ENCODE assay signal across 8 mouse cellular contexts in genomic region chr5:5265861-5266786, GRCm38 (mm10).
DNase-seq lines count a peak whose midpoint lies in the region; ATAC-seq and TF ChIP-seq lines count a peak whose summit lies in the region.
"Had no signal": no experiment of that assay in that cellular context is flagged by ENCODE, and none has a peak within 500 bp of the region (broad histone marks: within the 10 kb centered on the region; RNA-seq: fewer than 3 reads in every experiment).

No protein-coding gene starts in this region.

- H3K36me3 ChIP-seq in MEL (ENCODE audit: control insufficient read depth in 1 of 2, insufficient read depth in 2 of 2, low read length in 2 of 2), result no peaks in the 10 kb centered on the region
- H3K36me3 ChIP-seq in heart, embryonic 12.5 days, result no peaks in the 10 kb centered on the region
- H3K36me3 ChIP-seq in liver, embryonic 16.5 days (ENCODE audit: control insufficient read depth, insufficient read depth), result no peaks in the 10 kb centered on the region
- H3K36me3 ChIP-seq: lung, embryonic 15.5 days had no signal

- H3K27me3 ChIP-seq in MEL (ENCODE audit: control insufficient read depth in 1 of 2, insufficient read depth in 2 of 2, low read length in 2 of 2), result no peaks in the 10 kb centered on the region
- no peaks in the 10 kb centered on the region for H3K27me3 ChIP-seq in heart, embryonic 12.5 days (replicated peaks)
- no peaks in the 10 kb centered on the region for H3K27me3 ChIP-seq in liver, embryonic 16.5 days (ENCODE audit: control insufficient read depth, insufficient read depth, low read depth, low read length)
- H3K27me3 ChIP-seq: lung, embryonic 15.5 days had no signal

- no peak for ATAC-seq in heart, embryonic 12.5 days (ENCODE audit: insufficient number of reproducible peaks, low FRiP score)
- ATAC-seq in liver, embryonic 16.5 days (ENCODE audit: low read depth), result peak; percentile 53; the same call in 1 of the 2 replicates
- 0 out of 2 replicates have a peak, but pooled peaks have one; percentile 51 for ATAC-seq in neutrophil, adult 5-6 weeks (ENCODE audit: extremely low read depth, insufficient number of reproducible peaks, low FRiP score, poor library complexity, severe bottlenecking)

- no peaks in the 10 kb centered on the region for H3K79me2 ChIP-seq in MEL (ENCODE audit: control insufficient read depth, insufficient read depth, low read length, poor library complexity)

- no peak overlapping the region for H3K27ac ChIP-seq in MEL (ENCODE audit: control insufficient read depth, low read depth, low read length)
- peak overlapping the region; percentile 30; the same call in 1 of the 2 replicates for H3K27ac ChIP-seq in heart, embryonic 12.5 days (ENCODE audit: poor library complexity, severe bottlenecking)
- no peak overlapping the region for H3K27ac ChIP-seq in liver, embryonic 16.5 days (ENCODE audit: low read length)
- H3K27ac ChIP-seq: lung, embryonic 15.5 days had no signal

- H3K9ac ChIP-seq in MEL (ENCODE audit: control insufficient read depth, low read depth, low read length, poor library complexity, severe bottlenecking), result no peak overlapping the region
- no peak overlapping the region for H3K9ac ChIP-seq in heart, embryonic 12.5 days
- no peak overlapping the region for H3K9ac ChIP-seq in liver, embryonic 16.5 days (ENCODE audit: low read depth, low read length)
- H3K9ac ChIP-seq: lung, embryonic 15.5 days had no signal

- DNase-seq in MEL (ENCODE audit: low read depth, low spot score), result peak; percentile 10
- DNase-seq in adrenal gland, adult 2 months, result peak; percentile 65
- DNase-seq in embryo, embryonic 11.5 days (ENCODE audit: low read depth, low spot score), result peak; percentile 20
- DNase-seq in kidney, postnatal 10 days, result peak; percentile 68

- TF ChIP-seq CTCF in MEL (IDR thresholded peaks at IDR 0.05 in 2 of 3, conservative IDR thresholded peaks at IDR 0.05 in 1 of 3; ENCODE audit: control insufficient read depth in 1 of 3, insufficient read depth in 1 of 3, low read depth in 2 of 3, low read length in 3 of 3, poor library complexity in 1 of 3, severe bottlenecking in 1 of 3), result peak in 2 of 3 experiments; percentile 35 to 36; a peak in 4 of 6 replicates

- TF ChIP-seq RAD21 in MEL (IDR thresholded peaks at IDR 0.05; ENCODE audit: low read depth, low read length), result no peak

- H3K9me3 ChIP-seq in MEL (replicated peaks; ENCODE audit: insufficient read depth, low read length), result no peaks in the 10 kb centered on the region
- no peaks in the 10 kb centered on the region for H3K9me3 ChIP-seq in heart, embryonic 12.5 days (replicated peaks)
- no peaks in the 10 kb centered on the region for H3K9me3 ChIP-seq in liver, embryonic 16.5 days (replicated peaks; ENCODE audit: control insufficient read depth, low read length)
- H3K9me3 ChIP-seq: lung, embryonic 15.5 days had no signal

- H3K4me2 ChIP-seq in heart, embryonic 12.5 days, result peak overlapping the region; percentile 52
- no peak overlapping the region for H3K4me2 ChIP-seq in liver, embryonic 16.5 days (ENCODE audit: low read depth, low read length)
- H3K4me2 ChIP-seq: lung, embryonic 15.5 days had no signal

- H3K4me1 ChIP-seq in MEL (ENCODE audit: control insufficient read depth in 1 of 2, insufficient read depth in 2 of 2, low read length in 2 of 2), result no peaks in the 10 kb centered on the region
- H3K4me1 ChIP-seq in heart, embryonic 12.5 days (replicated peaks), result peaks cover 31% of the 10 kb centered on the region
- H3K4me1 ChIP-seq in liver, embryonic 16.5 days (ENCODE audit: control insufficient read depth, low read depth, low read length), result no peaks in the 10 kb centered on the region

- no peak for TF ChIP-seq EP300 in MEL (IDR thresholded peaks at IDR 0.05; ENCODE audit: low read depth in 1 of 2, low read length in 2 of 2)

- no peak for TF ChIP-seq POLR2A in MEL (IDR thresholded peaks at IDR 0.05; ENCODE audit: control insufficient read depth in 1 of 2, insufficient read depth in 1 of 2, low read depth in 1 of 2, low read length in 2 of 2, poor library complexity in 1 of 2)

- no peak overlapping the region for H3K4me3 ChIP-seq in MEL (ENCODE audit: control insufficient read depth in 1 of 2, insufficient read depth in 1 of 2, low read depth in 2 of 2, low read length in 2 of 2)
- no peak overlapping the region for H3K4me3 ChIP-seq in heart, embryonic 12.5 days
- H3K4me3 ChIP-seq in liver, embryonic 16.5 days (ENCODE audit: low read depth, low read length), result no peak overlapping the region
- H3K4me3 ChIP-seq: lung, embryonic 15.5 days had no signal

- WGBS in heart, embryonic 12.5 days, result 44% methylated on average over 10 of the region's 10 CpGs
- WGBS in liver, embryonic 16.5 days (ENCODE audit: insufficient replicate concordance), result 46% methylated on average over 10 of the region's 10 CpGs

TF ChIP-seq in MEL, 35 proteins besides CTCF, POLR2A, EP300 and RAD21:
- TF ChIP-seq NELFE (IDR thresholded peaks at IDR 0.05; ENCODE audit: low read depth, low read length), result no peak
- TF ChIP-seq TBP (IDR thresholded peaks at IDR 0.05; ENCODE audit: low read depth, low read length), result no peak
- no peak for TF ChIP-seq USF2 (IDR thresholded peaks at IDR 0.05; ENCODE audit: borderline replicate concordance in 1 of 2, insufficient read depth in 1 of 2, low read depth in 1 of 2, low read length in 2 of 2)
- TF ChIP-seq SMC3 (IDR thresholded peaks at IDR 0.05; ENCODE audit: low read depth, low read length), result no peak
- no peak for TF ChIP-seq MAZ (IDR thresholded peaks at IDR 0.05; ENCODE audit: low read depth, low read length)
- no peak for TF ChIP-seq SIN3A (IDR thresholded peaks at IDR 0.05; ENCODE audit: low read length)
- TF ChIP-seq E2F4 (IDR thresholded peaks at IDR 0.05; ENCODE audit: borderline replicate concordance, low read depth, low read length), result no peak
- TF ChIP-seq POLR2AphosphoS2 (IDR thresholded peaks at IDR 0.05; ENCODE audit: low read length), result no peak
- TF ChIP-seq JUND (IDR thresholded peaks at IDR 0.05; ENCODE audit: low read depth, low read length), result no peak
- TF ChIP-seq RCOR1 (IDR thresholded peaks at IDR 0.05; ENCODE audit: low read depth, low read length), result no peak
- no peak for TF ChIP-seq USF1 (IDR thresholded peaks at IDR 0.05; ENCODE audit: low read depth, low read length)
- TF ChIP-seq BHLHE40 (IDR thresholded peaks at IDR 0.05; ENCODE audit: borderline replicate concordance, low read depth, low read length), result no peak

Comparison
In these comparisons a context has a peak if more than half of its experiments do, and no peak if none do; other contexts are left out.
1. DNase-seq: peak in every context shown above with its lines; median percentile 68 in kidney, postnatal 10 days; 65 in adrenal gland, adult 2 months; 20 in embryo, embryonic 11.5 days; 10 in MEL.